Mouse (Mus musculus) kidney, postnatal 4 days (tissue): Measurements from ENCODE around the gene Suox.
"Not testable (repeated sequence)": the region's sequence is repeated elsewhere in the genome, so short reads cannot be mapped to it uniquely, and the experiment has no call there.

Experiments
- DNase-seq, 2 experiments: peaks; one replicate each; pipeline ENCODE4 v3.0.0; 2021; ENCODE audit warnings: mixed read lengths in 2 of 2

The Suox gene

DNA sequence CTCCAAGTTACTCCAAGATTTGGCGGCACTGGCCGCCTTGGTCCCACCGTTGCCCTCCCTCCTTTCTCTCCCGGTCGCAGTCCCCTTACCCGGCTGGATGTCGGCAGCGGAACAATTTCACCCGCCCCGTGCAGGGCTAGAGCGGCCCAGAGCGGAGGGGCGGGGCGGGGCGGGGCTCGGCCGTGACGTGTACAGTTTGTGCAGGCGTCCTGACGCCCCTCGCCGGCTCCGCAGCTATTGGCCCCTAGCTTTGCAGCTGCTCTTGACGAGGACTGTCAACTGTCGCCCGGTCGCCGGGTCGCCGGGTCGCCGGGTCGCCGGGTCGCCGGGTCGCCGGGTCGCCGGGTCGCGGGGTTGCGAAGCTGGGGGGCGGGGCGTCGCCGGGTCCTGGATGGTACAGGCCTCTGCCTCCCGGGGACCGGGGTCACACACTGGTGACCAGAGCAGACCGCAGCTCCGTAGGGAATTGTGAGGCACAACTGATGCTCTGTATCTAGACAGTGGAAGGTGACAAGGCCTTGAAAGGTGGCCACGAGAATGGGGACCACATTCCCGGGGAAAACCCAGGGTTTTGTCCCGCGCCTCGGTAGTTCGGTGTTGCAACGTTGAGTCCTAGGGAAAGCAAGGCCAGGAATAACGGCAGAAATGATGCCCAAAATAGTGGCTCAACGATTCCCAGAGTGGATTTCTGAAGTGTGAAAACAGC is at the start of gene Suox:
Gene Suox (minus strand): TSS at position 311 of the 706 bp plus-strand sequence.
- DNase-seq = peak; percentile 88 to 92

DNA sequence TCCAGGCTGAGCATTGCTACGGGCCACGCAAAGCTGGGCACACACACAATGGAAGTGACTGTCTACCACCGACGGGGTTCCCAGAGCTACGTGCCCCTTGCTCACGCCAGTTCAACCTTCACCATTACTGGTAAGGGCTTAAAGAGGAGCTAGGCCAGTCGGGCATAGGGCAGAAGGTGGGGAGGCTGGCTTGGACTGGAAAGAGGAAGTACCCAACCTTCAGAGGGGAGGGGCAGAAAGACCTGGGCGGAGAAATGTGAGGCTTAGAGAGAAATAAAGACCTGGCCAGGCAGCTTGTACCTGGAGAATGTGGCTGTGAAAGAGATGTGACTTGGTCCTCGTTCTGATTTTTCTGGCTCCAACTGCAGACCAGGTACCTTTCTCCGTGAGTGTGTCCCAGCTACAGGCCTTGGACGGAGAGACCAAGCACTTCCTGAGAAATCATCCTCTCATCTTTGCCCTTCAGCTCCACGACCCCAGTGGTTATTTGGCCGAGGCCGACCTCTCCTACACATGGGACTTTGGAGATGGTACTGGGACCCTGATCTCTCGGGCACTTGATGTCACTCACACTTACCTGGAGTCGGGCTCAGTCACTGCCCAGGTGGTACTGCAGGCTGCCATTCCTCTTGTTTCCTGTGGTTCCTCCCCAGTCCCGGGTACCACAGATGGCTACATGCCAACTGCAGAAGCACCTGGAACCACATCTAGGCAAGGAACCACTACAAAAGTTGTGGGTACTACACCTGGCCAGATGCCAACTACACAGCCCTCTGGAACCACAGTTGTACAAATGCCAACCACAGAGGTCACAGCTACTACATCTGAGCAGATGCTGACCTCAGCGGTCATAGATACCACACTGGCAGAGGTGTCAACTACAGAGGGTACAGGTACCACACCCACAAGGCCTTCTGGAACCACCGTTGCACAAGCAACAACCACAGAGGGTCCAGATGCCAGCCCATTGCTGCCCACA is 42.0 kb upstream of the Suox start:
- DNase-seq = no peak

DNA sequence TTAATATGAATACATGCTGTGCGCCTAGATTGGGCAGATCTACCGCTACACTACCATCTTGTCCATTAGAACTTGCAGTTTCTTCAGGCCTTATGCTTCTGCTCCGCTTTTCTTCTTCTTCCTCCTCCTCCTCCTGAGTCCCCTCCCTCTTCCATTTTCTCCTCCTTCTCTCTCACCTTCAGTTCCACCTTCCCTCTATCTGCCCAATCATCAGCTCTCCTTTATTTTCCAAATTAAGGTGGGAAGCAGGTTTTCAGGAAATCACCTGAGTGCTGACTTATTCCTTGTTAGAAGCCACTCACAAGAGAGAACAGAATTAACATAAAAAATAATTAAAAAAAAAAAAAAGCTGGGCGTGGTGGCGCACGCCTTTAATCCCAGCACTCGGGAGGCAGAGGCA is 37.4 kb upstream of the Suox start:
- not testable (repeated sequence) for DNase-seq

DNA sequence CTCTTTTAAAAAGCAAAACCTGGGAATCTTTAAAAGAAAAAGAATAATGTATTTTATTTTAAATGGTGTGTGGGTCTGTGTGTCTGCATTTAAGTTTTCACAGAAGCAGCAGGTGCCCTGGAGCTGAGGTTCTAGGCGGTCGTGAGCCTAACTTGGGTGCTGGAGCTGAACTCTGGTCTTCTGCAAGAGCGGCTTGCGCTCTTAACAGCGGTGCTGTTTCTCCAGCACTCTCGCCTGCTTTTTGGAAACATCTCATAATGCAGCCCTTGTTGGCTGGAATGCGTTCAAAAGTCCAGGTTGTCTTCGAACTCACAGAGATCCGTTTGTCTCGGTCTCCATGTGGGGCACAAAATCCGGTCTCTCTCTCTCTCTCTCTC is 31.4 kb upstream of the Suox start:
- peak; percentile 32 to 53 for DNase-seq

DNA sequence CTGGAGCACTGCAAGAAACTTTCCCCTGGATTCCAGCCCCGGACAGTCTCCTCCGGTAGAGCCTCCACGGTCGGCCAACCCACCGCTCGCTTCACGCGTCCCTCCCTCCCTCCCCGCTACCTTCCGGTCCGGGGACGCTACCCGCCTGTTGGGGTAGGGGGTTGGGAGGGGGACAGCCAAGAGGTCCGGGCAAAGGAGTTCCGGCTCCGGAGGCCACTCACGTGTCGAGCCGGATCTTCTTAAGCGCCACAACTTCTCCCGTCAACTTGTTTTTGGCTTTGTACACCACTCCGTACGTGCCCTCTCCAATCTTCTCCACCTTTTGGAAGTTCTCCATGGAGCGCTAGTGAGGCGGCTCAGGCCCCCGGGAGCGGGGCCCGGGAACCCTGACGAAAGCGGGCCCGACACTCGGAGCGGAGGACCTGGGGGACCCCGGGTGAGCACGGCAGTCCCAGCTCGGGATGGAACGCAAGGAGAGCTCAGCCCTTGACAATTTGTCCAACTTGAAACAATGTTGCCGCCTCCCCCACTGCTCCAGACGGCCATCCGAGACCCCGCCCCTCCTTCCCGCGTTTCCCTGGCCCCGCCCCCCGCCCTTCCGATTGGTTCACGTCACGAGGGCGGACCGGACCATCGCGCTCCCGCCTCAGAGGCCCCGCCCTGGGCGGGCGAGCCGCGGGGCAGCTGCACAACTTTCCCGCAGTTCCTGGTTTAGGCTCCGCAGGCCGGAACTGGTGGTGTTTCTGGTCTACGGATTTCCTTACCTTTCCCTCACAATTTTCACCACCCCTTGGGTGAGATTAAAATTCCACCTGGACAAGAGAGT is 30.8 kb upstream of the Suox start, which contains the start of gene Cdk2:
Gene Cdk2 (minus strand): TSS at position 541 of the 826 bp plus-strand sequence.
- DNase-seq = peak; percentile 97 to 98

DNA sequence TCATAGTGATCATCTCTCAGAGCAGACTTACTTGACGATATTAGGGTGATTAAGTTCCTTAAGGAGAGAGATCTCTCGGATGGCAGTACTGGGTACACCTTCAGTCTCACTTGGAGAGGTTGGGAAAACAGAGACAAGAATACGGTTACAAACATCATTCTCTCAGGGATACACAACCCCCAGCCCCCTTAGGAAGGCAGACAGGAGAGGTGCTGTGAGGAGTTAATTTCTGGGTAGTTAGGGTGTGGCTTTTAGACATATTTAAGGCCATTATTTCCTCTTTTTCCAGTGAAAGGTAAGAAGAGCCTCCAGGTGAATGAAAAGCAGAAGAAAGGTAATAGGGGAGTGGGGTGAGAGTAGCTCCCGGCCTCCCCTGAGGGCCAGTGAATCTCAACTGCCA is 30.0 kb upstream of the Suox start, which contains the start of gene Pmel:
Gene Pmel (plus strand): TSS at position 301 of the 400 bp plus-strand sequence.
- no peak for DNase-seq

DNA sequence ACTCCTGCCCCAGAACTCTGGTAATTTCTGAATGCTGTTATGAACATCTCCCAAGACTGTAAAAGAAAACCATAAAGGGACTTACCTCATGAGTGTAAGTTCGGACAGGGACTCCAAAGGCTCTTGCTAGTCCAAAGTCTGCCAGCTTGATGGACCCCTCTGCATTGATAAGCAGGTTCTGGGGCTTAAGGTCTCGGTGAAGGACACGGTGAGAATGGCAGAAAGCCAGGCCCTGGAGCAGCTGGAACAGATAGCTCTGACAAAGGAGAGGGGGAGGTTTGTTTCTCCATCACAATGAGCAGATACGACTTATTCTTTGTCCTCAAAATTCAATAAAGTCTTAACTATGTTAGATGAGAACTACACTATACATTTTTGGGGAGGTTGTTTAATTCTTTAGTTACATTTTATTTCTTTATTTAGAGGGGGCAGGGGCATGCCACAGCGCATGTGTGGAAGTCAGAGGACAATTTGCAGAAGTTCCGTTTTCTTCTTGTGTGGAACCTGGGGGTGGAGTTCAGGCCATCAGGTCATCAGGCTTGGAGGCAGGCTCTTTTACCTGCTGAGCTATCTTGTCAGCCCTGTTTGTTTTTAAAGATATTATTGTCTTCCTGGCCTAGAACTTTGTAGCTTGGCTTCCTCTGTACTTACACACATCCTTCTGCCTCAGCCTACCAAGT is 28.6 kb upstream of the Suox start:
- no peak for DNase-seq

DNA sequence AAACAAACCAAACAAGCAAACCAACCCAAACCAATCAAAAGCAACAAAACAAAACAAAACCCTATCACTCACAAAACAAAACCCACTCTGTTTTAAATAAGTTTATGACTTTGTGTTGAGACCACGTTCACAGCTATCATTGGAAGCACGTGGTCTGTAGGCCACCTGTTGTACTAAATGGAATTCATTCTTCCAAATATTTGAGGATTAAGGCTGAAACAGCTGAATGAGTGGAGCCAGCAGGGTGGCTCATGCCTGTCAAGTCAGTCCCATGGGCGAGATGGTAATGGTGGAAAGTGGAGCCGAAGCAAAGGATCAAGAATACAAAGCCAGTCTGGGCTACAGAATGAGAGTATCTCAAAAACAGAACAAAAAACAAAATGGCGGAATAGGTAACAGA is 26.8 kb upstream of the Suox start:
- DNase-seq = no peak

DNA sequence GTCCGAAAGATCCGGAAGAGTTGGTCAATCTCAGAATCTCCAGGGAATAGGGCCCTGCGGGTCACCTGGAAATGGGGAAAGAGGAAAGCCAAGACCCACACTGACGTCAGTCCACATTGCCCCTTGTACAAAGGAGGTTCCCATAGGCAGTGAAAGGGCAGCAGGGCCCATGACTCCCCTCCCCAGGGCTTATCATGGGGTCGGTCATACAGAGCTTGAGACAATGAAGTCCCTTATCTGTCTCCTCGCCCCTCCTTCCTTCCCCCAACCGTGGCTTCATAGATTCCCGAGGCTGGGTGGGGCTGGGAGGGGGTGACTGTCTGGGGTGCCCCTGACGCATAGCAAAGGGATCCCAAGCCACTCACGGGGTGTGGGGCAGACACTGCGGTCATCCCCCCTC is 25.7 kb upstream of the Suox start:
- DNase-seq = no peak

DNA sequence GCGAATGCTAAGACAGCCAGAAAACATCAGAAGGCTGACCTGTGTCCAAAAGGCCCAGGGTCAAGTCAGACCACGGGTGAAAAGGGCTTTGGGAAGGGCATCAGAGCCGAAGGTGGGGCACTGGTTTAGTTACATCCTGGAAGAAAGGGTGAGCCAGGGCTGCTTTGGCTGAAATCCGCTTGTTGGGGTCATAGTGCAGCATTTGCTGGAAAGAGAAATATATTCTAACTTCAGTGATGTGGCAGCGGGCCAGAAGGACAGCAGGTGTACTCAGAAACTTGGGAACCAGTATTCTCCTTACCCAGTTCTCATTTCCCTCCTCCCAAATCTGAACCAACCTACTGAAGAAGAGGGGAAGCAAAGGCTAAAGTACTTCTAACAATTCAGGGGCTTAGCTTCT is 25.1 kb upstream of the Suox start:
- DNase-seq = peak in 1 of 2 experiments; percentile 28

DNA sequence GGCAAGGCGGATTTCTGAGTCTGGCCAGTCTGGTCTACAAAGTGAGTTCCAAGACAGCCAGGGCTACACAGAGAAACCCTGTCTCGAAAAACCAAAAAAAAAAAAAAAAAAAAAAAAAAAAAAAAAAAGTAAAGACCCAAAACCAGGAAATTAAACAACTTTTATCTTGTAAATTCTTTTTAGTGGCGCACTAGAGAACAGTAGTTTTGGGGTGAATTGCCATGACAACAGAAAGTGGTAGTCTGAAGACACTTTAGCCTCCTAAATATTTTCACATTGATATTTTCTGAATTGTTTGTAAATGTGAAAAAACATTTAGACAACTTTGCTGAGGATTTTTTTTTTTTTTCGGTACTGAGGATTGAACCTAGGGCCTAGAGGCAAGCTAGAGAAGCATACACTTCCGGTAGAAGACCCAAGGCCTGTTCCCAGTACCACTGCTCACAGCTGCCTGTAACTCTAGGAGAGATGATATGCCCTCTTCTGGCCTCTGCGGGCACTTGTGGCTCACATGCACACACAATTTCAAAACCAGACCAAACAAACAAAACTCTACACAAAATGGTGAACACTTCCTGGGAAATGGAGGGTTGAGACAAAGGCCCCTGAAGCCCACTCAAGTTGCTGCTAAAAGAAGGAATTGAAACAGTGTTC is 23.3 kb upstream of the Suox start:
- no peak for DNase-seq

DNA sequence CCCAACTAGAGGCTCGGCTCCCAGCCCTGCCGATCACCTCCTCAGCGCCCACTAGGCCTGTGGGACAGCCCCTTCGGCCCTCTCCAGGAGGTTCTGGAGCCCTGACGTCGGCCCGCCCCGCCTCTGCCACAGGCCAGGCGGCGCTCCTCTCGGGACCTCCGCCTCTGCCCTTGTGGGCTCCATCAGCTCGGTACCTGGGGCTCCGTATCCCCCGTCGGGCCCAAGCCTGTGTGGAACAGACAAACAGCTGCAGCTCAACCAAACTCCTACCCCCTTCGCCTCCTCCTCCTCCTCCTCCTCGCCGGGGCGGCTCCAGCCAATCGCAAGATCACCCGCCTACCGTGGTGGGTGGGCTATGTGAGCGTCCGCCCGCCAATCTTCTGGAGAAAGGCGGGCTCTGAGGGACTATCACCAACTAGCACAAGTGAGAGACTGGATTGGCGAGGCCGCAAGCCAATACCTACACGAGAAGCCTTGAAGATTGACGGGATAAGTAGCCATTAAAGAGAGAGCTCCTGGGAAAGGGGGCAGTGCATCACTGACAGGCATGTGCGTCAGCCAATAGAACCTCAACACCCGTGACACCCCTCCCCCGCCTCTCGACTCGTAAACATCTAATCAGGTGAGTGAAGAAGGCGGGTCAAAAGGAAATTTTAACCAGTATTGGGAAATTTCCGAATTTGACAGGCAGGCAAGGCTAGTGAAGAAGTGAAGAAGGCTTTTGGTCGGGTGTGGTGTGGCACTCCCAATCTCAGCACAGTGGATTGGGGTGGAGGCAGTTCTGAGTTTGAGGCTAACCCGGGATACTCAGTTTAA is 22.3 kb upstream of the Suox start, which contains the start of gene Rab5b:
Gene Rab5b (minus strand): TSS at position 273 of the 816 bp plus-strand sequence.
- DNase-seq = peak; percentile 96 to 98

DNA sequence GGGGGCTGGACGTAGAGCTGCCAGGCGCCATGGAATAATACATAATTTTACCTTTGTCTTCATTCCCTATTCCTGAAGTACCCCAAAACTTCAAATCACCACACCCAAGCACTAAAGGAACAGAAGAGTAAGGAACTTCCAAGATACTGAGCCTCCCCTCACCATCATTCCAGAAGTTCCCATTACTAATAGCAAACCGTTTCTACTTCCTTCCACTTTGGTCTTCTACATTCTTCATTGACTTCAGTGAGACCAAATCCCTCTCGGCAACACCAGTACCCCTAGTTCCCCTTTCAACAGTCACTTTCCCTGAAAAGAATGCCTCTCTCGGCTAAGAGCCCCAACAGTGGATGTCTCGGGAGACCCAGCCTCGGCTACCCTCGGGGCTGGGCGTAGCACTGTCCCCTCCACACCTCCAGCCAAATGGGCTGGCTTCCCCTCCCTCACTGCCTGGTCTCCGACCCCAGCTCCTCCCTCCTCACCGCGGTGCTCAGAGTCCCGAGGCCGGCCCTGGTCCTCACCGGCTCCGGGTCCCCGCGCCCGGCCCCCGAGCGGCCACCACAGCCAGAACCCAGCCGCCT is 21.6 kb upstream of the Suox start:
- no peak for DNase-seq

DNA sequence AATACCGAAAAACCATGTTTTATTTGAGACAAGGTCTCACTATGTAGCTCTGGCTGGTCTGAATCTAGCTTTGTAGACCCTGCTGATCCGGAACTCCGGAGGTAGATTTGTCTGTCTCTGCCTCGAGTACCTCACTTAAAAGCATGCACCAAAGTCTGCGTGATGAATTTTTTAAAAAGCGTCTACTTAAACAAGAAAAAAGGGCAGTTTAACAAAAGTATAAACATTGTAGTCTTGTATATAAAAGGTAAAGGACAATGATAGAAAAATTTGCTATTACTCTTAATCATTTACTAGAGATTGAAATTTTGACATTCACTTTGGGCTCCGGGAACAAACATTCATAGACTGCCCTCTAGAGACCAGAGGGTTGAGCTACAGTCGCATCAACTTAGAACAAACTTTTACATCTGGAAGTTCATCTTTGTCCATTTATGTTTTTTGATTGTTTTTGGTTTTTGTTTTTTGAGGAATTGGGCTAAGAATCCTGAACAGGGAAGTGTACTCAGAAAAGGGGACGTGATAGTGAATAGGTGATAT is 666 bp upstream of the Suox start:
- peak in 1 of 2 experiments; percentile 43 for DNase-seq

DNA sequence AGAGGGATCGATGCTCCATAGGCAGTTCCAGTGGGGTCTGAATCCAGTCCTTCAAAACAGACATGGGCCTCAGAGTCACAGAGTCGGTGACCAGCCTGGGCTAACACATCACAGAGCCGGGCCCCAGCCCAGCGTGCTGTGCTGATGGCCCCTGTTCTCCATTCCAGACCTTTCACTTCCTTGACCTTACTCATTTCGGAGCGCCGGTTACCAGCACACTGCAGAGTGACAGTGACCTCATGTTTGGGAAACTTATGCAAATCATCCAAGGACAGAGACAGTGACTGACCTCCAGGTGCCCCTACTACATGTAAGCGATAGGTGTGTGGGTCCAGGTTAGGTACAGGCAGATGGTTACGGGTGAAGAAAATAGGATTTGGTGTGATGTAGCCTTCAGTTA is 2.7 kb downstream of the Suox start:
- no peak for DNase-seq

DNA sequence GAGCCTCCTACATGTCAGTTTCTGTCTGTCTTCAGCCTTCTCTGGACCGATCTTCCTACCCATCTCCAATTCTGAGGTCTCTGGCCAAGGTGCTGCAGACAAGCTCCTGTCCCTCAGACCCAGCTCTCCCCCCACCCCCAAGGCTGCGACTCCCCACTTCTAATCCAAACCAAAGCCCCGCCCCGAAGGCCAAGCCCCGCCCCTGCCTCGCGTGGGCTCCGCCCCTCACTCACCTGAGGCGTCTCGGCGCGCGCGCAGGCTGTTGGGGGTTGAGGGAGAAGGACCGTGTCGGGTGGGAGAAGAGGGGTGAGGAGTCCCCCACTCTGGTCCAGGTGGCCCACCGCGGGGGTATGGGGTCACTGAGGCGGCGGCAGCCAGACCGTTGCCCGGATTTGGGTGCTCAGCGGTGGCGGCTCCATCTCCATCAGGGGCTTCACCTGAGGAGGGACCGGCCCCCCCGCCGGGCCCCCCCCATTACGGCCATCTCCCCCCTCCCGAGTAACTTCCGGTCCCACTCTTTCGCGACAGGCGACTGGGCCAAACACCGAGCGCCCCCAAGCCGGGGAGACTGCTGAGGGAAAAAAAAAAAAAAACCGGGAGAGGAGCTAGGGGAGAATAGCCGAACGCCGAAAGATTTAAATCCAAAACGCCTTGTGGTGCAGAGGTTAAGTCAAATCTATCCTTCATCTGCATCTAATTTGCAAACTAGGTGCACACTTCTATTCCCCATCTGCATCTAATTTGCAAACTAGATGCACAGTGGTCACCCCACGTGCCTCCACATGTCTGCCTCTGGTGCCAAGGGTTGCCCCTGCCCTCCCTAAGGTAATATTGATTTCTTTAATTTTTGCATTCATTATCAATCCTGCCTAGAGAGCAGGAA is 4.8 kb downstream of the Suox start:
- DNase-seq = peak; percentile 85 to 87

DNA sequence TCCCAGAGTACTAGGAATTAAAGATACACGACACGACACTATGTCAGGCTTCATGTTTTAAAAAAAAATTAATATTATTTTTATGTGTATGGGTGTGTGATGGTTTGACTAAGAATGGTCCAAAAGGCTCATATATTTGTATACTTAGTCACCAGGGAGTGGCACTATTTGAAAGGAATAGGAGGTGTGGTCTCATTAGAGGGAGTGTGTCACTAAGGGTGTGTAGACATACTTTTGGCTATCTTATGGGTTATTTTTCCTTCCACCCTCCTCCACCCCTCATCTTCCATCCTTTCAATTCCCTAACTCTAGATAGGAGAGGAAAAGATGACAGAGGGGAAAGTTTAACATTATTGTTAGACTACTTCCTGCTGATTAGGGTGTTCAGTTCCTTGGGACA is 8.1 kb downstream of the Suox start:
- no peak for DNase-seq

DNA sequence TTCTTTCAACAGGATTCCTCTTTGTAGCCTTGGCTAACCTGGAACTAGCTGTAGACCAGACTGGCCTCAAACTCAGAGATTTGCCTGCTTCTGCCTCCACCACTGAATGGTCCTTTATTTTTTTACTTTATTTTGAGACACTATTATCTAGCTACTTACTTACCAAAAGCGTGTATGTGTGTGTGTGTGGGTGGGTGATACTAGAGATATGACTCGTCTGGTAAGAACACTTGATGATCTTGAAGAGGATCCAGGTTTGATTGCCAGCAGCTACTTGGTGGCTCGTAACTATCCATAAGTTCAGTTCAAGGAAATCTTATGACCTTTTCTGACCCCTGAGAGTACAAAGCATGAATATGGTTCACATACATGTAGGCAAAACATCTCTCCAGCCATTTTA is 8.6 kb downstream of the Suox start:
- no peak for DNase-seq

DNA sequence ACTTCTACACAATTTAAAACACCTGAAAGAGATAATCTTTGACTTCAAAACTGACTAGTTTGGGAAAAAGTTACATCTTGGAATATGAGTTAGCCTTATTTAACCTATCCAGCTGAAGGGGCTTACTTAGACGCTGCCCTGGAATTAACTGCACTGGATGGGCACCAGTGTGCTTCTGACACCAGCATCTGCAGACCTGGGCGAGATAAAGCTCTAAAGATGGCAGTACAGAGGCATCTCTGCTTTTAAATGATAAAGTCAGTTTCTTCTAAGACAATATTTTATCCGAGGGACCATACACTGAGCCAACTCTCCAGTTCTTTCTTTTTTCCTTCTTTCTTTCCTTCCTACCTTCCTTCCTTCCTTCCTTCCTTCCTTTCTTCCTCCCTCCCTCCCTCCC is 9.1 kb downstream of the Suox start:
- no peak for DNase-seq
